Mouse (Mus musculus) testis, adult 2 months (tissue): ENCODE measurements around the gene Pxdn.

Experiments
- CTCF ChIP-seq: fragments of 200-500 bp; IDR thresholded peaks from 2 replicates; pipeline ENCODE4 v1.5.1; 2012; ENCODE audit warnings: low read depth, mild to moderate bottlenecking, inconsistent platforms, low read length, moderate library complexity; ENCODE audit not compliant: control insufficient read depth, insufficient read depth, insufficient replicate concordance
- POLR2A ChIP-seq: fragments of 200-500 bp; IDR thresholded peaks from 2 replicates; pipeline ENCODE4 v1.6.1; 2012; ENCODE audit warnings: low read depth, mild to moderate bottlenecking, inconsistent platforms, low read length, moderate library complexity; ENCODE audit not compliant: control insufficient read depth

DNA sequence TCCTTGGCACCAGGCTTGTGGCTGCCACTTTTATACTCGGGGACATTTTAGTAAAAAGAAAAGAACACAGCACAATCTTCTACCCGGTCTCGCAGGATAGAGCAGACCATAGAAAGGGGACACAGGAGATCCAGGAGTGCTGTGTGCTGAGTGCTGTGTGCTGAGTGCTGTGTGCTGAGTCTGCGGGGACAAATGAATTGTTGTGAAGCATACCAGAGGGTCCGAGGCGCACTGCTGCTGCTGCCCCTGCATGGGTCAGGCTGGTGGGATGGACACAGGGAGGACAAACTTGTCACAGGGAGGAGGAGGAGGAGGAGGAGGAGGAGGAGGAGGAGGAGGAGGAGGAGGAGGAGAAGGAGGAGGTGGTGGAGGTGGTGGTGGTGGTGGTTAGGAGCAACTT, 111.4 kb downstream of the Pxdn start:
- TF ChIP-seq CTCF (no peak), POLR2A (no peak)
